8 mouse cellular contexts compared by ENCODE assay signal in genomic region chr13:28663459-28663858, GRCm38 (mm10).
DNase-seq lines count a peak whose midpoint lies in the region; ATAC-seq lines count a peak whose summit lies in the region.

No protein-coding gene starts in this region.

- H3K9me3 ChIP-seq in limb, embryonic 13.5 days = no peaks in the 10 kb centered on the region

- H3K27ac ChIP-seq in limb, embryonic 13.5 days = no peak overlapping the region

- peaks cover 48% of the 10 kb centered on the region for H3K4me1 ChIP-seq in limb, embryonic 13.5 days

- WGBS in limb, embryonic 13.5 days = 7% methylated on average over 5 of the region's 5 CpGs

- DNase-seq in cerebellum, postnatal 14 days = peak; percentile 78 to 86
- peak; percentile 40 for DNase-seq in adrenal gland, postnatal 10 days
- DNase-seq in heart, postnatal 36 days = peak; percentile 13 to 21
- no peak for DNase-seq in frontal cortex, postnatal 10 days (ENCODE audit: low spot score in 2 of 2)
- no peak for DNase-seq in left cerebral cortex, postnatal 14 days (ENCODE audit: low spot score in 2 of 2)
- DNase-seq in right cerebral cortex, postnatal 36 days (ENCODE audit: low spot score in 2 of 2) = no peak

- intact Hi-C loops in heart, postnatal 36 days (cut with DNase I) = no loop called here
- intact Hi-C loops in left cerebral cortex, postnatal 14 days (cut with DNase I) = no loop called here

- peaks cover 6% of the 10 kb centered on the region; the same call in 1 of the 2 replicates for H3K36me3 ChIP-seq in limb, embryonic 13.5 days

- no peak overlapping the region for H3K4me2 ChIP-seq in limb, embryonic 13.5 days (replicated peaks)

- no peak overlapping the region for H3K9ac ChIP-seq in limb, embryonic 13.5 days

- ATAC-seq in cerebellum, adult (ENCODE audit: insufficient number of reproducible peaks, low FRiP score, low TSS enrichment) = no peak
- ATAC-seq in limb, embryonic 13.5 days (ENCODE audit: low FRiP score, low read depth) = peak; percentile 52; the same call in 1 of the 2 replicates

- H3K4me3 ChIP-seq in limb, embryonic 13.5 days = no peak overlapping the region

- no peaks in the 10 kb centered on the region for H3K27me3 ChIP-seq in limb, embryonic 13.5 days

Comparison
In these comparisons a context has a peak if more than half of its experiments do, and no peak if none do; other contexts are left out.
1. DNase-seq: peak in cerebellum, postnatal 14 days (2 of 2), adrenal gland, postnatal 10 days (single experiment) and heart, postnatal 36 days (2 of 2); none in frontal cortex, postnatal 10 days (0 of 2), left cerebral cortex, postnatal 14 days (0 of 2) and right cerebral cortex, postnatal 36 days (0 of 2).